Mouse (Mus musculus) 416B (cell line): ENCODE measurements around the gene Smad3.

Experiments used
- DNase-seq: peaks from one replicate; pipeline ENCODE4 v3.0.0; 2011; ENCODE audit warnings: low read depth

Smad3 gene

DNA sequence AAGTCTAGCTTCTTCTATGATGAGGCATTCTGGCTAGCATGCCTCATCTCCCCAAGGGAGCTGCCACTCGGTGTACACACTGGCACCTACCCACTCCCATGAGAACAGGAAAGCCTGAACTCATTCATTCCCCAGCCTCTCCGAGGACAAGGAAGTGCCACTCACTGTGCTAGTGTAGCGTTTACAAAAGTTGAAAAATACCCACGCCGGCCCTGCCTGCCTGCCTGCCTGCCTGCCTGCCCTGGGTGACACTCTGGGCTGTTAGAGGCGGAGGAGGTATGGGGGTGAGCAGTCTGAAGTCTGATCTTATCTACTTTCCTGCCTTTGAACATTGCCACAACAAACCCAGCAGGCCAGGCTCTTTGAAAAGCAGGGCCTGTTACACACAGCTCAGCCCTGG, 37.1 kb downstream of the Smad3 start:
- peak; percentile 89 for DNase-seq

DNA sequence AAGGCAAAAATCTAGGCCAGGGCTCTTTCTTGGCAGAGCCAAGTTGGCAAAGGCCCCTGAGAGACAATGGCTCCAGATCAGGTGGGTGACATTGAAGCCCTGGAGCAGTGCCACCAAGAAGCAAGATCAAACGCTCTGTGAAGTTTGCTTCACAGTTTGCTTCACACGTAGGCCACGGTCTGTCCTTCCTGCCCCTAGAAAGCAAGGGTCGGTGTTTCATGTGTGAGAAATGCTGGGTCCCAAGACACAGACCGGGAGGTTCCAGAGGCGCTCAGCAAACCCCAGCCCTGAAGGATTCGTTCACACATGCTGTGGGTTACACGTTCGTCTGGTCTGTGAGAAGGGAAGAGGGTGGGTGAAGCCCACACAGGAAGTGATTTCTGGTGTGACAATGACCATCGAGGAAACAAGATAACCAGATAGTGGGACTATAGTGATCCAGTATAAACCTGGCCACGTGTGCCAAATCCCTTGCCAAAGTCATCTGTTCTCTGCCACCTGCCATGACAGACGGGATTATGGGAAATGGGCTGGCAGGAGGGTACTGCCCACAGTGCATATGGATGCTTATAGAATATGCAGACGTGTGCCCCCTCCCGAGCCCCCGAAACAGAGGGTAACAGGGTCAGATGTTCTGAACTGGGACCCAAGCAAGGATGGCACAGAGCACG, 37.9 kb downstream of the Smad3 start:
- DNase-seq = peak; percentile 64

DNA sequence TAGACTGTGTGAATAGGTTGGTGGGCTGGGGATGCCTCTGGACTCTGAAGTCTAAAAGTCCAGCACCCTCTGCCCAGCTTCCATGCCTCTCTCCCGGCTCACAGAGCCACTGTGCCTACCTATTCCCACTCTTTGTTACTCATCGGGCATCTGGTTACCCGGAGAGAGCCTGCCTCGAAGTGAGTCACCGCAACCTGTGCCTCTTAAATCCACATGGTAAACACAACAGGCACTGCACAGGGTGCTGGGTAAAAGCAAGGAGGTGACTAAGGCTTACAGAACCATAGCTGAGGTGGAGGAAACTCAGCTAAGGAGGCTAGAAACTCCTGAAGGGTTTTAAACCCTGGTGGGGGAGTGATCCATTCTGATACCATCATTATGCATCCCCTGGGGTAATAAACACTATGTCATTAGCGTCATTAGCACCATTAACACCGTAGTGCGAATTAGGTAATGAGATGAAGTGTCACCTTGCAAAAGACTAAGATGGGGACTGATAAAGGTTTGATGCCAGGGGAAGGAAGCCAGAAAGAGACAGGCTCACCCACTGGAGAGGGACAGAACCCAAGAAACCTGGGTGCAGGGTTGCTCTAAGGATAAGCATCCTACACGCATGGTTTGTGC, 38.9 kb downstream of the Smad3 start:
- DNase-seq = peak; percentile 57

DNA sequence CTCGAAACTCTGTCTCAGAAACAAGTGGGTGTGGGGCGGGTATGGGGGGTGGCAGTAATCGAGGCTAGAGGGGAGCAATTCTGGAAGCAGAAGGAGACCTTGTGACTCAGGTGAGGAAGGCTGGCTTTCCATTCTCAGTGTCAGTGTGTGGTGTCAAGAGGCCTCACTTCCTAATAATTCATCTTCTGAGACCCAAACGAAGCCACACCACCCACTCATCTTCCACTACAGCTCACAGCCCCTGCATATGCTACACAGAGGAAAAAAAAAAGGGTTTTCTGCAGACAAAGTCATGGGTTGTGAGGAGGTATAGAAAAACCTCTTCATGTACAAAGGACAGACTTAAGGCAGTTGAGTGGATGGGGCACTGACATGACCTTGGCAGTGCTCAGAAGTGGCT, 39.6 kb downstream of the Smad3 start:
- no peak for DNase-seq

DNA sequence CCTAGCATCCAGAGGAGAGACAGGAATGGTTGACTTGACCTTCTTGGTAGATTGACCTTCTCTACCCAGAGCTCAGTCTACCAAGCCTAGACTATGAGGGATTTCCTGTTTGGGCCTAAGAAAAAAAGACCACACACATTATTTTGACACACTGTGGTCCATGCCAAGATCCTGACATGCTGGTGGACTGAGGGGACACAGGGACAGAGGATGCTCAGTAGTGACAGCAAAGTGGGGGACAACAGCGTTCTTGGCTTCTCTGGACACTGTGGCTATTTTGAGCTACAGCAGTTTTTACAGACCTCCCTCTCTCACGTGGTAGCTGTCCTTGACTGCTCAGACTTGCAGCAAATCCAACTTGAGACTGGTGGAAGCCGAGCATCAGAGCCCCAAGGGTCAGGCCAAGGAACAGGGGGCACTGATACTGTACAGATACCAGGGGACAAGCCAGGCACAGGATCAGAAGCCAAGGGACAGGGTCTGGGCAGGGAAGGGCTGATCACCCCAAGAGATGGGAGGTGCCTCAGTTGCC, 40.3 kb downstream of the Smad3 start:
- no peak for DNase-seq

DNA sequence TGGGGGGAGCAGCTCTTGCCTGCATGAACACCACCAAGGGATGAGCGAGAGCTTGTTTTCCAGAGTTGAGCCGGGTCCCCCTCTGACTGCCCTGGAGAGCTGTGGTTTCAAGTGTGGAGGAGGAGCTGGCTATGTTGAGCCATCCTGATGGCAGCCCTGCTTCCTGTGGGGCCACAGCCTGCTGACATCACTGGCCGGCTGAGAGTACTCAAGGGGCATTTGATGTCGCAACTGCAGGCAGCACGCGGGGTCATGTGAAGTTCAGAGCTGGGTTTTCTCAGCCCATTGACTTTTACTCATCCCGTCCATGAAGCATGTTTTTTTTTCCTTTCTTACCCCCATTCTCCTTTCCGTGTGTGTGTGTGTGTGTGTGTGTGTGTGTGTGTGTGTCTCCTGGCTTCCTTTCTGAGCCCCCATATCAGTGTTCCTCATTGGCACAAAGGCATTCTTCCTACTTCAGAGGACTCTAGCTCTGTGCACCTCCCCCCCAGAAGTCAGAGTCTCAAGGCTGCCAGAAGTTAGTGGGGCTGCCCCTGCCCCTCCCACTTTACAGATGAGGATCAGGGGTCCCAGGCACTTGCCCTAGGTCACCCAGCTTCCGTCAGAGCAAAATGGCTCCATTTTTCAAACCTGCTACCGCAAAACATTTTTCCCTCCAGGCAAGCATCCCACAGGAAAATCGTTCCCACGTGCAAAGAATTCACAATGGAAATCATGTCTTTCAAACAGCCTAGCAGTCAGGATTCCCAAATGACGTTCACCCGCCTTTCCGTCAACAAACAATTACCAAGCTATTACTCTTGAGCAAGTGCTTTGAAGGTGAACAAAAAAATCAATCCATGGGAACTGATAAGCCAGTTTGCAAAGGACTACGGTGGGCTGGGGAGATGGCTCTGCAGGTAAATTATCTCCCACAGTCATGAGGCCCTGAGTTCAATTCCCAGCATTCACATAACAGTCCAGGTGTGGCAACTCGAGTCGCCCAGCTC, 41.4 kb downstream of the Smad3 start:
- peak; percentile 98 for DNase-seq

DNA sequence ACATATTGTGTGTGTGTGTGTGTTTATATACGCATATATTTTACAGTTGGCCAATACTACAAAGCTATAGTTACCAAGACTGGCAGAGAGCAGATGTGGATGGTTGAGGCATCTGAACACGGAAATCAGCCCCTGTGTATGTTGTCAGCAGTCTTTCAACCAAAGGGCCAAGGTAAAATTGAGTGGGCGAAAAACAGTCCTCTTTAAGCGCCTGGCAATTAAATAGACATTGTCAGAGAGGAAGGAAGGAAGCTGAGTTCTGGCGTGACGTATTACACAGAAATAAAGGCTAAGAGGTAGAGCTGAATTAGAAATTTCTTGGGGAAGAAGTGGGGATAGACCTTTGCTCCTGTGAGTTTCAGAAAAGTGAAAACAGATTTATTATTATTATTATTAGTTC, 43.2 kb downstream of the Smad3 start:
- no peak for DNase-seq

DNA sequence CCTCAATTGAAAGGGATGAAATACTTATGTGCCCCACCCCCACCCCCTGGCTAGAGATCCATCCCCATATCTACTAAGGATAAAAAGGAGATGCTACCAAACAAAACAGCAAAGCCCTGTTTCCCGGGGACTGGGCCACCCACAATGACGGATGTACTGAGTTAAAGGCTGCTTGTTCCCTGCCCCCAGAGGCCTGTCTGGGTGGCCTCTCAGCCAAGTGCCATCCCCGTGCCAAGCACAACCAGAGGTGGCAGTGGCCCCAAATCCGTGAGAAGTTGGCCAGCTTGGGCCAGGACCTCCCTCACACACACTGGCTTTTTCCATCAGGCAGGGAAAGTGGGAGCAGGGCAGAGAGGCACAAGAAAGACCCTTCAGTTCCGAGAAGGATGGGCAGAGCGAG, 45.0 kb downstream of the Smad3 start:
- no peak for DNase-seq

DNA sequence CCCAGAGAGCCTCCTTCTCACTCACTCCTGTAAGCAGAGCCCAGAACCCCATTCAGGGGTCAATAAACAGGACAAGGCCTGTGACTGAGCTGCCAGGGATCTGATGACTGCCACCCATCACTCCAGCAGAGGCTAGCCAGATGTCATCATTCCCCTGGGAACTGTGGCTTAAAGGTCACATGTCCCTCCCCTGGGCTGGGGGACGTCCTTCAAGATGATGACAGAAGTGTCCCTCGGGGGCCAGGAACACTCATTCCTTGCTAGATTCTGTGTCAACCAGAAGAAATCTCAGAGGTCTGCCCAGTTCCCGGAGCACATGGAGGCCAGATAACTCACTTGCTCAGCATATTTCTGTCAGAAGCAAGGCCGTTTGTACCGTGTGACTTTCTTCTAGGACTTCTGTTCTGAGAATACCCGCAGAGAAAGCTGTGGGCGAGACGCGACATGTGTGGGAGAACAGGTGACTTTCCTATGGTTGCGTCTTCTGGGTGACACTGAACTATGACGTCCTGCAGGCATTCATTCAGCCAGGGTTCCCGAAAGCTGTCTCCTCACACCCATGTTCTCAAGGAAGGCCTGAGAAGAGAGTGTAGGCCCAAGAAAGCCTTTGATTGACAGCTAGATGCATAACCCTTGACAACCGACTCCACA, 46.1 kb downstream of the Smad3 start:
- DNase-seq = no peak

DNA sequence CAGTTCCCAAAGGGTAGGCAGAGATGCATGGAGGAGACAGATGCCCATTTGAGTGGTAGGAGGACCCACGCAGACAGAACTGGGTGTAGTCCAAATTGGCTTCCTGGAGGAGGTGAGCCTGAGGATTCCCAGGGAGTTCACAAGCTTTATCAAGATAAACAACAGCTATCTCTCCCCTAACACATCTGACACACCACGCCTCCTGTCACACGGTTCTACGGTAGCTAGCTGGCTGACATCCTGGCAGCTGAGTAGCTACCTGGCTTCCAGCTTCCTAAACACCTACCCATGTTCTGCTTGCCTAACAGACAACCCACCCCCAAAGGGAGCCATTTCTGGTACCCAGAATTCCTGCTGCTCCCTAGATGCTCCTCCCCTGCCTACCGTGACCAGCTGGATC, 47.9 kb downstream of the Smad3 start:
- no peak for DNase-seq

DNA sequence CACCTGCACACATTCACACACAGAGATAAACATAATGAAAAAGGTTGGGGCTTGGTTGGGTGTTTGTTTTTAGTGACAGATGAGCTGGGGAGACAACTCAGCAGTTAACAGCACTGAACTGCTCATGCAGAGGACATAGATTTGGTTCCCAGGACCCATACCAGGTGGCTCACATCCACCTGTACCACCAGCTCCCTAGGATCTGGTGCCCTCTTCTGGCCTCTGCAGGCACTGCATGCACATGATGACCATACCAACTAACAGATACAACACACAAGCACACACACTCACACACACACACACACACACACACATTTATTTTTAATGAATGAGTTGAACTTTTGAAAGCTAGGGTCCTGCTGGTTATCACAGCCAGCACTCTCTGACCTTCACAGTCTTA, 48.5 kb downstream of the Smad3 start:
- no peak for DNase-seq

DNA sequence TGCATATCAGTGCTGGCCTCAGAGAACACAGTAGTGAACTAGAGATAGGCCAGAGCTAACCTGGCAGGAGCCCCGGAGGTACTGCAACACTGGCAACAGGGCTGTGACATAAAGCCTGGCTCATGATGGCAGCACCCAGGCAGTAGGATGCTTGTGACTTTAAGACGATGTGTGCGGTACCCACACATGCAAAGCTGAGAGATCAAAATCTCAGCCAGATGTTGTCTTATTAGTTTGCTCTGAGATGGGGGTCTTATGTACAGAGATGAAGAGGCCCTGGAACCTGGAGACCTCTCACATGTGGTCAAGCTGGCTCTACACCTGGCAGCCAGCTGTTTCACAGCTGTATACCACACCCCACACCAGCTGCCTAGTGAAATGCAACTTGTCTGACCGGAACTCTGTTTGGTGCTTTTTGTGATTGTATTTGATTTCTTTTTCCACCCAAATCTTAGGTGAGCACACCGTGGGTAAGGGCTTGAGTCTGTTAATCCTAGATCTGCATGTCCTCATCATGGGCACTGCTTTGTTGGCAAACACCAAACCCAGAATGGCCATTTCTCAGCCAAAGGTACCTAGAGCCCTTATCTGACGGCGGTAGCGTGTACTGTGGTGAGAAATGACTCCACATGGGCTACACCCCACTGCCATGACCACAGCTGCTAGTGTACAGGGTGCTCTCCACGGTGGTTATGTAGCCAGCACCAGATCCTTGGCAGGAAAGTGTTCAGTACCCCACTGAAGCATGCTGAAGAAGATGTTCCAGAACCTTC, 49.8 kb downstream of the Smad3 start:
- no peak for DNase-seq

DNA sequence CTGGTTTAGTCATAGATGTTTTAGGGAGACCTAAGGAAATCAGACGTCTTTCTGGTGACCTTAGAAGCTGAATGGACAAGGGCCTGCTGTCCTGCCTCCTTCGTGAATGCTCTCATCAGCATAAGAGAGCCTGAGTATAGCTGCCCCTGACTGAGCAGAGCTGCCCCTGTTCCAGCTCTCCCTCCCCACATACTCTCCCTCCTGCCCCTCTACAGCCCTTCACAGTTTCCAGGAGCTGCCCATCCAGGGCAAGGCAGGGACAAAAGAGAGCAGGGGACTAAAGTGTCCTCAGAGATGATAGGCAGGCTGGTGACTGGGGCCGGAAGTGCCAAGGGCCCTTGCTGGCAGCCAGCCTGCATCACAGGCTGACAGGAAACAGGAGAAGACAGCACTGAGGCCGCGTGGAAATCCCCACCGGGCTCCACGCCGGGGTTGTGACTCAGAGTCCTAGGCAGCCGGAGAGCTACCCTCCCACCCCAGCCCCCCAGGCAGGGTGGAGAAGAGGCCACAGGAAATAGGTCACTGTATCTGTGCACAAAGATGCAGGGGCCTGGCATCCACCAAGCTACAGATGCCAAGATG, 51.6 kb downstream of the Smad3 start:
- peak; percentile 91 for DNase-seq

DNA sequence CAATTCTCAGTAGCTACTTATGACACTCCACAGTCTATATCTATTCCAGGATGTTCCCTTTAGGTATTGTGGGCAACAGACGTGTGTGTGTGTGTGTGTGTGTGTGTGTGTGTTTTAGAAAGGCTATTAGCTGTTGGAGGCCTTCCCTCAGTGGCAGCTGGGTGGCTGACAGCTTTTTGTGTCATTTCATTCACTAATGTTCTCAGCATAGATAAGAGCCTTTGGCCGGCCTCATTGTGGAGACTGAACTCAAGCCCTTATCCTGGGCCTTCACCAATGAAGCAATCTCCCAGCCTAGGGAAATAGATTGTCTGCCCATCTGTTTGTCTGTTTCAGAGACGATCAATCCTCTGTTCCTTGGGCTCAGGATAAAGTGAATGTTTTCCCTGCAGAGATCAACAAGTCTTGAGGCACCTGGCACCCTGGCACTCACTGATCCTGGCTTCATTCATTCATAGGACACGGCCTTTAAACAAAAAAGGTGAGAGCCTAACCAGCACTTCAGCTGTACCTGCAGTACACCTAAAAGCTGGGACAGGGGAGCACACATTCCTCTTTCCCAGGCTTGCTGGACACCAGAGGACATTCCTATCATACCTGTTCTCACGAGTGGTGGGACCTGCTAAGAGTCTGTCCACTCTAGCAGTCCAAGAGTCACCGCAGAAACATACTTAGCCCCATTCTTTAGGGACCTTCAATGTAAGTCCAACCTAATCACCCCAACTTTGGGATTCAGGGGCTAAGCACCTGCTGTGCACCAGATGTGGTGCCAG, 52.6 kb downstream of the Smad3 start:
- no peak for DNase-seq

DNA sequence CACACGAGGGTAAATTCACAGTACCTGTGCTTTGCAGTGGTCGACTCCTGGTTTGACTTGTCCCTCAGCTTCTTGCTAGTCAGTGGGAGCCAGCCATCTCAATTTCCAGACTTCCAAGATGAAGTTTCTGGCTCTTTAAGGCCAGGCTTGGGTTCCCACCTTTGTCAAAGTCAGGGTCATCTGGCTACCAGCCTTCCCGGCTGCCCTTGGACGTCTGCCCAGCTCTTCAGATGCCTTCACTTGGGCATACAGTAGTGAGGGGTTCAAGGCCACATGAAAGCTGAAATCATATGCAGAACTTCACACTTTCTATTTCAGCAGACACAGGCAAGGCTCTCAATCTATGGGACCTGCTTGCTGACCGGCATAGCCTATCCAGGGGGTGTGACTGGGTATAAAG, 53.7 kb downstream of the Smad3 start:
- no peak for DNase-seq

DNA sequence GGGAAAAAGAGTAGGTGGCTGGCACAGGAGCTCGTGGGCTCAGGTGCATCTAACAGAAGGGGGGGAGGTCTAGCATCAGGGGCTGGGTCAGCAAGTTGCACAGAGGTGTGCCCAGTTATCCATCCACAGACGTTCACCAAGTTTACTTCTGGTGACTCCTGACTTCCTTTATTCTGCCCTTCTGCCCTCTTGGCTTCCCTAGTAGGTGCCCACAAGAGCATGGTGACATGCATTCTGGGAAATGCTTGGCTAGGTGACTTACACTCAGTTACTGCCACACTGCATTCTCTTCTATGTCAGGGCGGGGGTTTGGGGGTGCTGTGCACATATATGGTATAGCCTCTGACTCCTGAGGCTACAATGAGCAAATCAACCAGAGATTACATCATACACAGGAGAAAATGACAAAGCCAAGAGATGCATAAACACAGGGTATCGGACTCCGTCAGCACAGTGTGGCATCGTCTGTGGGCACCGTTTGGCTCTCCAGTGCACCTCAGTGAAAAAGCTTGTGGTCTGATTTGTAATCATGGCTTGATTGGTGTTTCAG, 54.5 kb downstream of the Smad3 start:
- DNase-seq = peak; percentile 40

DNA sequence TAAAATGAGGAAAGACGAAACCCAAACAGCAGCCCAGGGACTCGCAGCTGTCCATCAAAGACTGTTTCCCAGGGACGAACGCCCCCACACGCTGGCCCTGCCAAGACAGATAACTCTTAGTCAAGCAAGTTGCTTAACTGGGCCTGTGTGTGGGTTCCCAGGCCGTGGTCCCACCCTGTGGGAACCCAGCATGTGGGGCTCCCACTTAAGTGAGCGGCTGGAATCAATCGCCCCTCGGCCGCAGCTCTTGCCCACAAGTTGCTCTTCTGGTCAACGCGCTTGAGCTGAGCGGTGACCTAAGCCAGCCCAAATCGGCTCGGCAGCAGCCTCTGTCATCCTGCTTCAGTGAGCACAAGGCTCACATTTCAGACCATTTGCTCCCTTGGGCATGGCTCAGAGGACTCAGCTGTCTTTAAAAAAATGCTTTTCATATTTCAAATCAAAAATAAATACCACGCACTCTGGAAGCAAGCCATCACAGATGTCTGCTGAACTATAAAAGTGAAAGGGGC, 55.2 kb downstream of the Smad3 start:
- no peak for DNase-seq

DNA sequence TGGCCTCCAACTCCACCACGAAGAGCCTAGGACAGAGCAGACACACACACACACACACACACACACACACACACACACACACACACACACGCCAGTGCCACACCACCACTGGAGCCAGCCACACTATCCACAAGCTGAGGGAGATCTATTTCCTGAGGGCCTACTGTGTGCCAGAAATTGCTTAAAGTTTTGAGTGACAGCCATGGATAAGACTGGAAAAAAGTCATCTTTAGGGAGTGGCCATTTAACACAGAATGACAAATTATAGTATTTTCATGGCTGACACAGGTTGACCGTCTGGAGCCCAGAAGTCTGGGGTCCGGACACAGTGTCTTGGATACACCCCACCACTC, 55.9 kb downstream of the Smad3 start:
- DNase-seq = no peak

DNA sequence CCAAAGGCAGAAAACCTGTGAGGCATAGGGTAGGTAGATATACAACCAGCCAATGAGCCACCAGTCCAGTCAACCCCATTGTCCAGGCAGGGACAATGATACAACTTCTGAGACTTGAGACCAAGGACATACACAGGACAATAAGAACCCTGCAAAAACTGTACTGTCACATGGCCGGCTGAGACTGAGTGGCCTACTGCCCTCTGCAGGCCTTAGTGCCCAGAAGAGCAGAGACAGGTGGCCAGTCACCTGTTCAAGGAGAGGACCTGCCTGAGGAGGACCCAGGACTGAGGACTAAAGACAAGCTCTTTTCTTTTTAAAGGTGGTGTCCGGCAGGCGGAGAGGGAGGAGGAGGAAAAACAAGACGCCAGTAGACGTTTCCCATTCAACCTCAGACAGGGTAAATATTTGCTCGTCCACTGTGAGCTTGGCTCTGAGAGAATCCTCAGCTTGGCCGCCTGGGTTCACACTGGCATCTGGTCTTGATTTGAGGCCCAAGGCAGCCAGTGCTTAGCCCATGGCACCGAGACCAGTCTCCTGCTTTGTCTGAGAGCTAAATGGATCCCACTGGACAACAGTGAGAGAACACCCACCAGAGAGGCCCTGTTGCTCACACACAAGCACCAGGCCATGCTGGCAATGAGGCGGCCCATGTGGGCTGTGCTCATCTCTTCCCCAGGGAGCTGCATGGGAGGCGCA, 56.4 kb downstream of the Smad3 start:
- no peak for DNase-seq
